Mouse (Mus musculus): ENCODE measurements around the gene Unc13b. TPM values are rescaled to one million over a fixed set of nuclear protein-coding genes. Genes with fewer than 3 reads are reported as not detected.
"Not testable (repeated sequence)": the region's sequence is repeated elsewhere in the genome, so short reads cannot be mapped to it uniquely, and the experiment has no call there.

Unc13b gene
- polyA plus RNA-seq, 1 experiment from 2014 or later = 10.2 TPM

DNA sequence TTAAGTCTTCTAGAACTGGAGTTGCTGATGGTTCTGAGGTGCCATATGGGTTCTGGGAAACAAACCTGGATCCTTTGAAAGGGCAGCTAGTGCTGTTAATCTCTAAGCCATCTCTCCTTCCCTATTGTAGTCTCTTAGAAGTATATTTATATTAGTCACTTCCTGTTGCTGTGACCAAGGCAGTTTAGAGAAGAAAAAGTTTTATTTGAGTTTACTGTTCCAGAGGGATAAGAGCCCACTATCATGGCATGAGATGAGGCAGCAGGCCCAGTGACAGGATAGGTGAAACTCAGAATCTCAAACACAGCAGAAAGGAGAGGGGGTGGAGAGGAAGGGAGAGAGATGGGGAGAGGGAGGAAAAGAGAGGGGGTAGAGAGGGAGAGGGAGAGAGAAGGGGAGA, 54.7 kb downstream of the Unc13b start:
- no peak overlapping the region for H3K4me3 ChIP-seq
- H3K27ac ChIP-seq (replicated peaks) = no peak overlapping the region
- H3K9me3 ChIP-seq = no peaks in the 10 kb centered on the region
- H3K36me3 ChIP-seq = peaks cover 8% of the 10 kb centered on the region
- no peak overlapping the region for H3K9ac ChIP-seq
- H3K4me2 ChIP-seq = no peak overlapping the region
- ATAC-seq (ENCODE audit: extremely low read depth, insufficient number of reproducible peaks, low FRiP score, low TSS enrichment) = no peak
- H3K4me1 ChIP-seq = no peaks in the 10 kb centered on the region
- no peaks in the 10 kb centered on the region for H3K27me3 ChIP-seq (replicated peaks)

DNA sequence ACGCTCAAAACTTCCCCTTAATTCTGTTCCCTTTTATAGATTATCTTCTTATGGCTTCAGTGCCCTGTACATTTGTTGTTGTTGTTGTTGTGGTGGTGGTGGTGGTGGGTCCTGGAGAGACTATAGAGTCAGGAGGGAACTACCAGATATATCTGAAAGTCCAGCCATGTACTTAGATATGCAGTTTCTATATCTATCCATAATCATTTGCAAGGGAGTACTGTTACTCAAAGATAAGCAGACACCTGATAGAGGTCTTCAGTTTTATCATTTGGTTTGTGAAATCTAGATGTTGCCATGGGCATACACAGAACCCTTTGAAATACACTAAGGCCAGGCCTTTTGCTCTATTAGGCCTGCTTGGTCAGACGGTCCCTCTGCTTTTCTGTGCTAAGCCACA, 55.8 kb downstream of the Unc13b start:
- Histone ChIP-seq H3K4me2 (no peak overlapping the region), H3K4me3 (no peak overlapping the region), H3K9ac (no peak overlapping the region), H3K36me3 (peaks cover 8% of the 10 kb centered on the region), H3K9me3 (no peaks in the 10 kb centered on the region), H3K4me1 (no peaks in the 10 kb centered on the region), H3K27ac (replicated peaks) (no peak overlapping the region), H3K27me3 (replicated peaks) (no peaks in the 10 kb centered on the region)
- WGBS = 75% methylated on average over 2 of the region's 2 CpGs
- ATAC-seq (ENCODE audit: extremely low read depth, insufficient number of reproducible peaks, low FRiP score, low TSS enrichment) = no peak

DNA sequence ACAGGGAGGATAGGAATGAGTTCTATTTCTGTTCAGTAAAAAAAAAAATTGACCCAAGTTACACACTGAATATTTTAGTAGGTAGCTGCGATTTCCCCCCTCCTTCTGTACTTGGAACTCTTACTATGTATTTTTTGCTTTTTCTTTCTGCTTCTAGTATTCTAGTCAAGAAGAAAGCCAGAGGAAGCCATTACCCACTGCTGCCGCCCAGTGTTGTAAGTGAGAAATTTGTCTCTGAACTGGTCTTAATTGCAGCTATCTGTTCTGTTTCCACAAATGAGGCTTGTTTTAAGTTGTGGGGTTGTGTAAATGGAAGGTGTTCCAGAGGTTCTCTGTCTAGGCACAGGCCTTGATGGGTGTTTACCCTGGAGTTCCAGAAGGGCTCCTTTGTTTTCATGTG, 56.2 kb downstream of the Unc13b start:
- H3K4me1 ChIP-seq = no peaks in the 10 kb centered on the region
- H3K36me3 ChIP-seq = peaks cover 8% of the 10 kb centered on the region
- no peaks in the 10 kb centered on the region for H3K27me3 ChIP-seq (replicated peaks)
- no peak overlapping the region for H3K4me2 ChIP-seq
- no peak overlapping the region for H3K27ac ChIP-seq (replicated peaks)
- no peak overlapping the region for H3K9ac ChIP-seq
- H3K4me3 ChIP-seq = no peak overlapping the region
- ATAC-seq (ENCODE audit: extremely low read depth, insufficient number of reproducible peaks, low FRiP score, low TSS enrichment) = no peak
- no peaks in the 10 kb centered on the region for H3K9me3 ChIP-seq
- WGBS = 11% methylated on average over 2 of the region's 2 CpGs

DNA sequence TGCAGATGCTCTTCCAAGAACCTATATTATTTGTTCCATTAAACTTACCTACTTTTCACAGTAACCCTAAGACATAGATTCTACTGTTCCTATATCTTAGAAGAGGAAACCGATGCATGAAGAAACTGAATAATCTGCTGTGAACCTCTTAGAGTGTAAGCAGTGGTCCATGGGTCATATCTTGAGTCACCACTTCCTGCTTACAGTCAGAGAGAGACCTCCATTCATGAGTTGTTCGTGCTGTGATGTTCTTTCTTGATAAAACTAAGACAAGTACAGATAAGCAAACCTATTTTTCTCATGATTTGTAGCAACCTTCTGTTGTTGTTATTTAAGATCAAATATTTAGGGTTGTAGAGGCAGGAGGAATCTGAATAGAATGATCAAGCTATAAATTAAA, 57.5 kb downstream of the Unc13b start:
- WGBS = 48% methylated on average over 2 of the region's 2 CpGs
- H3K27me3 ChIP-seq (replicated peaks) = no peaks in the 10 kb centered on the region
- H3K4me1 ChIP-seq = no peaks in the 10 kb centered on the region
- no peak overlapping the region for H3K4me3 ChIP-seq
- no peak for ATAC-seq (ENCODE audit: extremely low read depth, insufficient number of reproducible peaks, low FRiP score, low TSS enrichment)
- H3K4me2 ChIP-seq = no peak overlapping the region
- peaks cover under 1% of the 10 kb centered on the region; the same call in 1 of the 2 replicates for H3K36me3 ChIP-seq
- H3K9ac ChIP-seq = no peak overlapping the region
- H3K27ac ChIP-seq (replicated peaks) = no peak overlapping the region
- no peaks in the 10 kb centered on the region for H3K9me3 ChIP-seq

DNA sequence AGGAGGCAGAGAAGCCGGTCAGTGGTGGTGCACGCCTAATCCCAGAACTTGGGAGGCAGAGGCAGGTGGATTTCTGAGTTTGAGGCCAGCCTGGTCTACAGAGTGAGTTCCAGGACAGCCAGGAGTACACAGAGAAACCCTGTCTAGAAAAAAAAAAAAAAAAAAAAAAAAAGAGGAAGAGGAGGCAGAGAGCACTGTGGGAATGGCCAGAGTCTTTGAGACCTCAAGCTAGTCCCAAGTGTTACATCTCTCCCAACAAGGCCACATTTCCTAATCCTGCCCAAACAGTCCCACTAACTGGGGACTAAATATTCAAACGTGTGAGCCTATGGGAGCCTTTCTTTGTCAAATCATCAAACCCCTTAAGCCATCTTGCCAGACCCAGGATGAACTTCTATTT, 71.0 kb downstream of the Unc13b start:
- no peaks in the 10 kb centered on the region for H3K4me1 ChIP-seq
- no peak overlapping the region for H3K4me3 ChIP-seq
- H3K27me3 ChIP-seq (replicated peaks) = no peaks in the 10 kb centered on the region
- no peaks in the 10 kb centered on the region for H3K36me3 ChIP-seq
- no peak for ATAC-seq (ENCODE audit: extremely low read depth, insufficient number of reproducible peaks, low FRiP score, low TSS enrichment)
- no peaks in the 10 kb centered on the region for H3K9me3 ChIP-seq
- no peak overlapping the region for H3K4me2 ChIP-seq
- no peak overlapping the region for H3K9ac ChIP-seq
- 82% methylated on average over 3 of the region's 3 CpGs for WGBS
- no peak overlapping the region for H3K27ac ChIP-seq (replicated peaks)

DNA sequence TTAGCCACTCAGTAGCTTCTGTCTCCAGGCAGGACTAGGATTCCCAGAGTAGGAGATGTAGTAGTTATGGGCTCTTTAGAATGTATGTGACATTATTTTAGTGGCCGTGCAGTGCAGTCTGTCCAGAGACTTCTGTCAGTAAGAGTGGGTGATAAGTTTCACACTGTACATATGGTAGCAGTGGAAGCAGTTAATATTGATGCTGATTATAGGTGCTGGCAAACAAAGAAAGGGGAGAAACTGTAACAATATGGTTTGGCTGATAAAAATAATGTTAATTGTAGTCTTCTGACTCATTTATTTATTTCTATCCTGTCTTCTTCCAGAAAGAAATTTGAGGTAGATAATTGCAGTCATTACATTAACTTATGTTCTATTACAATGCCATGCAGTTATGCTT, 83.9 kb downstream of the Unc13b start:
- H3K27ac ChIP-seq (replicated peaks) = no peak overlapping the region
- no peak overlapping the region for H3K4me2 ChIP-seq
- no peak overlapping the region for H3K9ac ChIP-seq
- peaks cover 11% of the 10 kb centered on the region for H3K36me3 ChIP-seq
- H3K27me3 ChIP-seq (replicated peaks) = no peaks in the 10 kb centered on the region
- no peak overlapping the region for H3K4me3 ChIP-seq
- WGBS = 52% methylated on average over 1 of the region's 1 CpGs
- no peak for ATAC-seq (ENCODE audit: extremely low read depth, insufficient number of reproducible peaks, low FRiP score, low TSS enrichment)
- H3K4me1 ChIP-seq = no peaks in the 10 kb centered on the region
- no peaks in the 10 kb centered on the region for H3K9me3 ChIP-seq

DNA sequence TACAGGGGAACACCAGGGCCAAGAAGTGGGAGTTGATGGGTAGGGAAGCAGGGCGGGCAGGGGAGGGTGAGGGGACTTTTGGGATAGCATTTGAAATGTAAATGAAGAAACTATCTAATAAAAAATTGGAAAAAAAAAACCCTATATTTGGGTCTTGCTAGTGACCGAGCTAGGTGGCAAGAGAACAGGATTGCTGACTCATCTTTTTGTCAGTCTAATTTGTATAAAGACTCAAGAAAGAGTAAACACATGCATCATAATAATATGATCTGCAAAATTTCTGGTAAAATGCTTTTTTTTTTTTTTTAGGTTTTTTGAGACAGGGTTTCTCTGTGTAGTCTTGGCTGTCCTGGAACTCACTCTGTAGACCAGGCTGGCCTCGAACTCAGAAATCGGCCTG, 93.7 kb downstream of the Unc13b start:
- H3K27ac ChIP-seq (replicated peaks); ATAC-seq (ENCODE audit: extremely low read depth, insufficient number of reproducible peaks, low FRiP score, low TSS enrichment); H3K36me3 ChIP-seq; H3K27me3 ChIP-seq (replicated peaks); H3K4me2 ChIP-seq; H3K4me3 ChIP-seq; H3K4me1 ChIP-seq; H3K9ac ChIP-seq; H3K9me3 ChIP-seq: not testable (repeated sequence)
- WGBS = 87% methylated on average over 4 of the region's 4 CpGs

DNA sequence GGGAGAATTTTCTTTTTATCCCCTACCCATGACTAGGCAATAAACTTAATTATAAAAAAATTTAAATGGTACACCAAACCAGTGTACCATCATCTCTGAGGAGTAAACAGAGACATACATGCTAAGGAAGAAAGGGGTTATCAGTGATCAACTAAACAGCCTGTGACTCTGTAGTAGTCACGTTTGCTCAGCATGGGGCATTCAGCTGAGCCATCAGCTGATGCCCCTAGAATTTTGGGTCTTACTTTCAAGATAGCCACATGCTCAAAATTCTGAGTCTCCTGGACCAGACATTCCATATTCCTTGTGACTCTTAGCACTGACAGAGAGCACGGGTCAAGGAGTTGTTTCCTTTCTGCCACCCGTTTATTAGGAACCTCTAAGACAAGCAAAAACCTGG, 101.3 kb downstream of the Unc13b start:
- Histone ChIP-seq H3K4me1 (peaks cover 9% of the 10 kb centered on the region), H3K9ac (no peak overlapping the region), H3K4me3 (no peak overlapping the region), H3K27me3 (replicated peaks) (peaks cover 7% of the 10 kb centered on the region; the same call in 1 of the 2 replicates), H3K9me3 (no peaks in the 10 kb centered on the region), H3K36me3 (no peaks in the 10 kb centered on the region), H3K4me2 (no peak overlapping the region), H3K27ac (replicated peaks) (no peak overlapping the region)
- no peak for ATAC-seq (ENCODE audit: extremely low read depth, insufficient number of reproducible peaks, low FRiP score, low TSS enrichment)
- WGBS = 40% methylated on average over 3 of the region's 3 CpGs

DNA sequence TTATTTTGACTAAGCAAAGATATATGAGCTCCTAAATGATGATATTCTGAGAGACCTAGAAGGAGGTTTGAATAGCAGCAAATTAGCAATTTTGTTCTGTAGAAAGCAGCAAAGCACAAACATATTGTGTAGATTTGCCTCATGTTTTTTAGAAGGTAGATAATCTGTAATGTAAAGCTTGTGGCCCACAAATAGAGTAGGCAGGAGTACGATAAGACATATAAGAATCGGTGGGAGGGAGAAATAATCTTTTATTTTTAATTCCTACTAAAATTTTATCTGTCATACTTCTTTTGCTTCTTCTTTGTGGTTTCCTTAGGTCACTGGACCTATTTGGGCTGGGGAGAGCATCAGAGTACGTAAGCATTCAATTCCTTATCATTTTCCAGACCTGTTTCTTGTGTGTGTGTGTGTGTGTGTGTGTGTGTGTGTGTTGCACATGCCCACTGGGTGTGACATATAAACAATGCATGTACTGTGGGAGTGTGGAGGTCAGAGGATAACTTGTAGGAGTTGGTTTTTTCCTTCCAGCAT, 102.4 kb downstream of the Unc13b start:
- no peak for ATAC-seq (ENCODE audit: extremely low read depth, insufficient number of reproducible peaks, low FRiP score, low TSS enrichment)
- H3K27ac ChIP-seq (replicated peaks) = no peak overlapping the region
- H3K9me3 ChIP-seq = no peaks in the 10 kb centered on the region
- H3K4me3 ChIP-seq = no peak overlapping the region
- H3K9ac ChIP-seq = no peak overlapping the region
- H3K4me1 ChIP-seq = peaks cover 9% of the 10 kb centered on the region
- WGBS = 72% methylated on average over 3 of the region's 3 CpGs
- H3K36me3 ChIP-seq = no peaks in the 10 kb centered on the region
- no peak overlapping the region for H3K4me2 ChIP-seq
- H3K27me3 ChIP-seq (replicated peaks) = peaks cover 5% of the 10 kb centered on the region; the same call in 1 of the 2 replicates

DNA sequence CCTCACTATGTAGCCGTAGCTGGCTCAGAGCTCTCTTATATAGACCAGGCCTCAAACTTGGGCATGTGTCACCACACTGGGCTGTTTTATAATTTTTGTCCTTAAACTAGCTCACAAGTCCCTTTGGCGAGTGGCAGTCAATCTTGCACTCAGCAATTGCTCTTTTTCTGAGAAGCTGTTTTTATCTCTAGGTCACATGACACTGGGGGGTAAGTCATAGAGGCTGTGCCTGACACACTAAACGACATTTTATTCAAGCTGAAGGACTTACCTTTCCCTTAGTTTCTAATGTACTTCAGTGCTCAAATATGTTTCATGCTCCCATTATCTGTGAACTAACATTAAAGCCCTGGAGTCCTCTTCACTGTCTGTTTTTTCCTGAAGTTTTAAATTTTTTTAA, 104.5 kb downstream of the Unc13b start:
- Histone ChIP-seq H3K9me3 (no peaks in the 10 kb centered on the region), H3K9ac (no peak overlapping the region), H3K4me2 (no peak overlapping the region), H3K27me3 (replicated peaks) (peaks cover under 1% of the 10 kb centered on the region; the same call in 1 of the 2 replicates), H3K27ac (replicated peaks) (no peak overlapping the region), H3K36me3 (0 out of 2 replicates have a peak, but pooled peaks cover 3% of the 10 kb centered on the region), H3K4me1 (no peaks in the 10 kb centered on the region), H3K4me3 (no peak overlapping the region)
- ATAC-seq (ENCODE audit: extremely low read depth, insufficient number of reproducible peaks, low FRiP score, low TSS enrichment) = no peak
- WGBS = 51% methylated on average over 3 of the region's 3 CpGs

DNA sequence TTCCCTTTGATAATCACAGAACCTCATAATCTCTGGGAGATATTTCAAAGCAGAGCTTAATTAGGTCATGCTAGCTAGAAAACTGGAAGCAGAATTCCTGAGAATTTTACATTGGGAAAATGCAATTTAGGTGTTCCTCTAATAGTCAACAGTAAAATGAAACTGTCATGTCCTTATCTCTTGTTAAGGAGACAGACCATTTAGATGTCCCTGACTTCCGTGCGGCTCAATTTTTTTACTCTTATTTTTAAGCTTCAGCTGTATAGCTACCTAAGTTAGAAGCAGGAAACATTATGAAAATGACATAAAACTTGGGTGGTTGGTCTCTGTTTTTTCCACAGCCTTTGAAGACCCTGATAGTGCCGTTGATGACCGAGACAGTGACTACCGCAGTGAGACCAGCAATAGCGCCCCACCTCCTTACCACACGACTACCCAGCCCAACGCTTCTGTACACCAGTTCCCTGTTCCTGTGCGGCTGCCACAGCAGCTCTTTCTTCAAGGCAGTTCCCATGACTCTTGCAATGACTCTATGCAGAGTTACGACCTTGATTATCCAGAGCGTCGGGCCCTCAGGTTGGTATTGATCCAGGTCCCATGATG, 106.8 kb downstream of the Unc13b start:
- no peak overlapping the region for H3K9ac ChIP-seq
- no peak overlapping the region for H3K4me2 ChIP-seq
- 82% methylated on average over 12 of the region's 12 CpGs for WGBS
- peaks cover 8% of the 10 kb centered on the region; the same call in 1 of the 2 replicates for H3K36me3 ChIP-seq
- no peak overlapping the region for H3K4me3 ChIP-seq
- H3K4me1 ChIP-seq = no peaks in the 10 kb centered on the region
- no peak for ATAC-seq (ENCODE audit: extremely low read depth, insufficient number of reproducible peaks, low FRiP score, low TSS enrichment)
- no peaks in the 10 kb centered on the region for H3K27me3 ChIP-seq (replicated peaks)
- no peak overlapping the region for H3K27ac ChIP-seq (replicated peaks)
- no peaks in the 10 kb centered on the region for H3K9me3 ChIP-seq

DNA sequence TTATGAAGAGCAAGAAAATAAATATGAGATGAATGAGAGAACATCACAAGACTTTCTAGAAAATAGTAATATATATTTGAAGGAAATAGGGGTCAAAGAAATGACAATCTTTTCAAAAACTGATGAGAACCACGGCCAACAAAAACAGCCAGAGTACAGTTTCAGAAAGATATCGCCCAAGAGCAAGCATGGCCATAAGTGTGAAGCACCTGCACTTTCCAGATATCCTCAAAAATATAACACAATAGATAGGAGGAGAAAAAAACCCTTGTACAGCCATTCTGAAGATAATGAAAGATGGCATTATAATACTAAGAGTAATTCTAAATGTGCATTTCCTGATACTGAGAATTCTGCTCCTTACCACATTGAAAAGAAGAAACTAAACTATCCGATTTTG, 111.3 kb downstream of the Unc13b start:
- Histone ChIP-seq H3K9me3 (no peaks in the 10 kb centered on the region), H3K27me3 (replicated peaks) (no peaks in the 10 kb centered on the region), H3K4me2 (no peak overlapping the region), H3K36me3 (peaks cover 8% of the 10 kb centered on the region; the same call in 1 of the 2 replicates), H3K9ac (no peak overlapping the region), H3K27ac (replicated peaks) (no peak overlapping the region), H3K4me3 (no peak overlapping the region), H3K4me1 (no peaks in the 10 kb centered on the region)
- ATAC-seq (ENCODE audit: extremely low read depth, insufficient number of reproducible peaks, low FRiP score, low TSS enrichment) = no peak
- WGBS = 82% methylated on average over 3 of the region's 3 CpGs

Measured in heart, embryonic 13.5 days (tissue).